Mouse (Mus musculus) erythroblast, embryonic 14.5 days (primary cell): ENCODE results near the gene Lrr1. TPM values are rescaled to one million over a fixed set of nuclear protein-coding genes. Genes with fewer than 3 reads are reported as not detected.
A peak's percentile ranks its signal among the peaks of the same experiment; 100 is the strongest.

ENCODE experiments used
- H3K27me3 ChIP-seq: 2 replicates; pipeline ENCODE4 v1.6.1; 2012; ENCODE audit warnings: inconsistent platforms; ENCODE audit not compliant: control insufficient read depth
- H3K36me3 ChIP-seq: 2 replicates; pipeline ENCODE4 v1.6.1; 2012; ENCODE audit warnings: mild to moderate bottlenecking, inconsistent platforms; ENCODE audit not compliant: control insufficient read depth
- H3K4me1 ChIP-seq: 2 replicates; pipeline ENCODE4 v1.6.1; 2012; ENCODE audit warnings: inconsistent platforms; ENCODE audit not compliant: control insufficient read depth
- H3K4me3 ChIP-seq: replicated peaks from 2 replicates; pipeline ENCODE3; 2012; ENCODE audit warnings: moderate library complexity, mild to moderate bottlenecking, inconsistent platforms
- H3K9me3 ChIP-seq: 2 replicates; pipeline ENCODE4 v1.6.1; 2012; ENCODE audit warnings: low read length, inconsistent platforms, mixed read lengths; ENCODE audit not compliant: control insufficient read depth
- GATA1 ChIP-seq: IDR thresholded peaks from 2 replicates; pipeline ENCODE4 v1.6.1; 2012; ENCODE audit warnings: low read length, inconsistent platforms, mixed read lengths
- TAL1 ChIP-seq: IDR thresholded peaks from 3 replicates; pipeline ENCODE4 v1.6.1; 2012; ENCODE audit warnings: low read length, inconsistent platforms, mixed read lengths
- polyA plus RNA-seq: library from polyadenylated mRNA; stranded (reverse); fragments of >175 nt; gene quantifications from 2 replicates; pipeline ENCODE4 v1.2.3, GENCODE M21; 2012

Lrr1 gene
- polyA plus RNA-seq, 1 experiment: 7.6 TPM

GRCm38 (mm10) chr12:69181800-69182199 is 13.2 kb downstream of the Lrr1 start:
- Histone ChIP-seq H3K9me3 (peaks cover 3% of the 10 kb centered on the region), H3K4me3 (no peak overlapping the region), H3K4me1 (peaks cover 31% of the 10 kb centered on the region), H3K27me3 (no peaks in the 10 kb centered on the region), H3K36me3 (peaks cover 56% of the 10 kb centered on the region)
- TF ChIP-seq GATA1: no peak
- TF ChIP-seq TAL1: no peak

- Histone ChIP-seq H3K9me3 (no peaks in the 10 kb centered on the region), H3K4me3 (peak within 1 kb of the TSS; percentile 97), H3K36me3 (peaks cover 56% of the 10 kb centered on the region), H3K27me3 (no peaks in the 10 kb centered on the region), H3K4me1 (peaks cover 43% of the 10 kb centered on the region)
- TF ChIP-seq TAL1: no peak
- TF ChIP-seq GATA1: no peak
Measured at GRCm38 (mm10) chr12:69183583-69184308, 15.1 kb downstream of the Lrr1 start, which contains the start of the genes Rpl36al and Mgat2. TSS of gene Rpl36al (minus strand) at chr12:69184083. TSS of gene Mgat2 (plus strand) at chr12:69184157.

GRCm38 (mm10) chr12:69184342-69185295 is 16.0 kb downstream of the Lrr1 start:
- Histone ChIP-seq H3K36me3 (peaks cover 56% of the 10 kb centered on the region), H3K4me1 (peaks cover 42% of the 10 kb centered on the region), H3K9me3 (no peaks in the 10 kb centered on the region), H3K4me3 (peak overlapping the region; percentile 97), H3K27me3 (no peaks in the 10 kb centered on the region)
- TF ChIP-seq TAL1 (no peak), GATA1 (no peak; the same call in 1 of the 2 replicates)

GRCm38 (mm10) chr12:69185371-69185770 is 16.8 kb downstream of the Lrr1 start:
- no peaks in the 10 kb centered on the region for H3K27me3 ChIP-seq
- no peak for TF ChIP-seq TAL1
- no peak for TF ChIP-seq GATA1
- peak overlapping the region; percentile 97 for H3K4me3 ChIP-seq
- H3K36me3 ChIP-seq: peaks cover 57% of the 10 kb centered on the region
- H3K4me1 ChIP-seq: peaks cover 42% of the 10 kb centered on the region
- no peaks in the 10 kb centered on the region for H3K9me3 ChIP-seq

- Histone ChIP-seq H3K4me1 (peaks cover 40% of the 10 kb centered on the region), H3K9me3 (no peaks in the 10 kb centered on the region), H3K4me3 (no peak overlapping the region), H3K36me3 (peaks cover 58% of the 10 kb centered on the region), H3K27me3 (no peaks in the 10 kb centered on the region)
- no peak for TF ChIP-seq GATA1
- TF ChIP-seq TAL1: no peak
Measured at GRCm38 (mm10) chr12:69186811-69187471, 18.3 kb downstream of the Lrr1 start.

- Histone ChIP-seq H3K4me3 (no peak overlapping the region), H3K4me1 (peaks cover 33% of the 10 kb centered on the region), H3K36me3 (peaks cover 71% of the 10 kb centered on the region), H3K9me3 (no peaks in the 10 kb centered on the region), H3K27me3 (no peaks in the 10 kb centered on the region)
- TF ChIP-seq TAL1 (no peak), GATA1 (no peak)
Measured at GRCm38 (mm10) chr12:69190074-69190473, 21.5 kb downstream of the Lrr1 start.

- H3K4me1 ChIP-seq: peaks cover 31% of the 10 kb centered on the region
- H3K9me3 ChIP-seq: no peaks in the 10 kb centered on the region
- TF ChIP-seq TAL1 (no peak), GATA1 (no peak)
- peaks cover 68% of the 10 kb centered on the region for H3K36me3 ChIP-seq
- no peaks in the 10 kb centered on the region for H3K27me3 ChIP-seq
- H3K4me3 ChIP-seq: no peak overlapping the region
Measured at GRCm38 (mm10) chr12:69190522-69190921, 21.9 kb downstream of the Lrr1 start.

- Histone ChIP-seq H3K36me3 (peaks cover 68% of the 10 kb centered on the region), H3K9me3 (no peaks in the 10 kb centered on the region), H3K27me3 (no peaks in the 10 kb centered on the region), H3K4me1 (peaks cover 32% of the 10 kb centered on the region), H3K4me3 (no peak overlapping the region)
- no peak for TF ChIP-seq TAL1
- no peak for TF ChIP-seq GATA1
Measured at GRCm38 (mm10) chr12:69191396-69191795, 22.8 kb downstream of the Lrr1 start.

GRCm38 (mm10) chr12:69192637-69193036 is 24.0 kb downstream of the Lrr1 start:
- peaks cover 25% of the 10 kb centered on the region for H3K4me1 ChIP-seq
- no peaks in the 10 kb centered on the region for H3K27me3 ChIP-seq
- H3K9me3 ChIP-seq: no peaks in the 10 kb centered on the region
- TF ChIP-seq GATA1 (no peak), TAL1 (no peak)
- peaks cover 58% of the 10 kb centered on the region for H3K36me3 ChIP-seq
- no peak overlapping the region for H3K4me3 ChIP-seq
